Mouse (Mus musculus): ENCODE results near the gene Gca.

Gene Gca

DNA sequence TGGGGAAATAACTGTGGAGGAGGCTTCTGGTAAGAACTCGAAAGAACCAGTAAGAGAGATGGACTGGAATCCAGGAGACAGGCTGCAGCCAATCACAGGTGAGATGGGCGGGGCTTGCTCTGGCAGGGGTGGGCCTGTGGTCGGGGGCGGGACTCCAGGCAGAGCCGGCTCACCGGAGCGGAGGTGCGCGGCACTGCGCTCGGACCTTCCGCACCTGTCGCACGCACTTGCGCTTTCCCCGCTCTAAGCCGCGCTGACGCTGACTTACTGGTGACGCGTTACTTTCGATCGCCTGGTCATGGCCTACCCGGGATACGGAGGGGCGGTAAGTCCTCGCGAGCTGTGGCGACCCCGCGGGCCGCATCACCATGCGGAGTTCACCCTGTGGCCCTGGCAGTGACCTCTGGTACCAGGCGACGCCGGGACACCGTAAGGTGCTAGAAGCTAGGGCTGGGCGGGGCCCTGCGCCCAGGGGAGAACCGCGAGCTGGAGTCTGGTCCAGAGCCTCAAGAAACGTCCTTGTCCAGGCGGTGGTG, at the start of gene Gca:
Gene Gca (plus strand): TSS at position 151 of the 536 bp plus-strand sequence.
- WGBS = 1% methylated on average over 43 of the region's 43 CpGs

DNA sequence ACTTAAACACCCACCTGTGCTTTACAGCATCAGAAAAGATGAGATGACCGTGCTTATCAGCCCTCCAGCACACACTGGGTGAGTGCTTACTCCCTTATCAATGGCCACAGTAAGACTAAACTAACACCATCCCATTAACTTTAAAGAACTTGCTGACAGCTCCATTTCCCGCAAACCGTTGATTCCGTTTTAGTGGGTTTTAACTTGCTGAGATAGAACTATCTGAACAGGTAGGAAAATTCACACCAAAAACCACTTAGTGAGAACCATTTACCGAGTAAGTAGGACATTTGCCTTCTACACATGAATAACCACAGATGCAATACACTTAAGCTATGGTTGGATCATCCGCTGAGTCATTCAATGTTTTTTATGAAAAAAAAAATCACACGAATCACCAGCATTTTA, 45.1 kb upstream of the Gca start:
- 80% methylated on average over 7 of the region's 7 CpGs for WGBS

DNA sequence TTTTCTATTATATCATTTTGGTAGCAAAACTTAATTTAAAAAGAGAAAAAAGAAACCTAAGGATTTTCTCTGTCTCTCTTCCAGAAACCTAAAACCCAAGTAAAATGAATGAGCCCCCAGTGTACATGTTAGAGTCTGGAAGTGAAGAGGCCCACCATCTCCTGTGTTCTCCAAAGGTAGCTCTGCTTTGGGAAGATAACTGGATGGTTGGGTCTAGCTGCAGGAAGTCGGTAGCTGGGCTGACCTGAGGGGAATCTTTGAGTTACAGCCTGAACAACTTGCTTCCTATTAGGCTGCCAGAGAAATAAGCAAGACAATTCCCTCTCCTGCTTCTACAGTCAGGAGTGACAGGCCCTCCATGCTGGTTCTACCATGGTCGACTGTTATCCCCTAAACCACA, 44.4 kb upstream of the Gca start:
- WGBS = 62% methylated on average over 2 of the region's 2 CpGs

DNA sequence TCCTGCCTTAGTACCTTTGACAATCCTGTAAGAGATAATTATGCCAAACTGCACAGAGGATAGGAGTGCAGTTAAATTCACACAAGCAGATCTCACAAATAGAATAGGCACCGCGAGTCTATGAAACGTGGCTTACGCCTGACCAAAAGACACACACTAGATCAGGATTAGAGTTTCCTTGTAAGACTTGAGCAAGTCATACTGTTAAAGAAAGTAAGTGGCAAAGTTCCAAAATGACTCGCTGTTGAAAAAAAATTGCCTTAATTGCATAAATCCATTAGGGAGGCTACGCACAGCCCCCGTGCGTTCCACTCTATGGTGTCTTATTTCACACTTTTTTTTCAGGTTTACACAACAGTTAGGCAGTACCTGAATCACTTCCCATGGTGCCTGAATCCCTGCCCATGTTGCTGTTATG, 41.1 kb upstream of the Gca start:
- 36% methylated on average over 8 of the region's 8 CpGs for WGBS

DNA sequence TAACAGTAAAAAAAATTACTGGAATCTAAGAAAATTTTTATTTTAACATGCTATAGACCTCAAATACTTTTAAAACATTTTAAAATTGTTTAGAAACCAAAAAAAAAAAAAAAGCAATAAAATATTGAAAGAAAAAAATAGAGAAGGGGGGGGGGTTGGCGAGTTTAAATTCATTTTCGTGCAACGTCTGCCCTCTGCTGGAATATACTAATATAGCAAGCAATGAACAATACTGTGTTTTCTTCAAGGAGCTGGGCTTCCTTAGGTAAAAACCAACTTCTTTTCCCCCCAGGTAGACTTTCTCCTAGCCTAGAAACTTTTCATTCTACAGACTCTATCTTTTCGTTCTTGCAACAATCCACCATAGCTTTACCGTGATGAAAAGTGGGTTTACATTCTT, 36.4 kb upstream of the Gca start:
- 4% methylated on average over 5 of the region's 5 CpGs for WGBS

DNA sequence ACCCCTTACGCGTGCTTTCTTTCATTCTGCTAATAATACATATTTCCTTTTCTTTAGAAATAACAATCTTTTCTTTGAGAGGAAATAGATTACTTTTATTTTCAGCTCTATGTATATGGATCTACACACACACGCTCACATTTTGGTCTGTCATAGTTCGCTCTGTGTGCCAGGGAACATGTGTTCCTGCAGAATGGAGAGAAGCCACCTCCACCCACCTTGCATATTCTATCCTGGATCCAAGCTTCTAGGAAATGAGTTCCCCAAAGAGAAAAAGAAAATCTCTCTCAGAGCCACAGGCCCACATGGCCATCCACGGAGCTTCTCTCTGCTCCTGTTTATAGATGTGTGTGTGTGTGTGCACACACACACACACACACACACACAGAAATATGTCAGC, 35.7 kb upstream of the Gca start:
- 51% methylated on average over 5 of the region's 5 CpGs for WGBS

DNA sequence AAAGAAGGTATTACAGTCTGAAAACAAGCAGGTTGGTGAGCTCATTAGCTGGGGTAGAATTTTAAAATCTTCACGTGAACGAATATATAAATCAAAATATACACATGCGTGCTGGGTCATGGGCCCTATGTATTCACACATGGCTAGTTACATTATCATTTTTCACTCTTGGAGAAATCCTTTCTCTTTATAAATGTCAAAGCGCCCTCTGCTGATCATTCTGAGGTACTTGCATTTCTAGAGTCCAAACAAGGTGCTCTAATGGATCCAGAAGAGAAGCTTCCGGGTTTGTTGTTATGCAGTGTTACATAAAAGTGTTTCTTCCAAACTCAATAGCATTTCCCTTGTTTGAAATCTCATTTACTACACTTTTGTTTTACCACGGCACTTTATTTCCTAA, 33.6 kb upstream of the Gca start:
- 10% methylated on average over 6 of the region's 6 CpGs for WGBS

DNA sequence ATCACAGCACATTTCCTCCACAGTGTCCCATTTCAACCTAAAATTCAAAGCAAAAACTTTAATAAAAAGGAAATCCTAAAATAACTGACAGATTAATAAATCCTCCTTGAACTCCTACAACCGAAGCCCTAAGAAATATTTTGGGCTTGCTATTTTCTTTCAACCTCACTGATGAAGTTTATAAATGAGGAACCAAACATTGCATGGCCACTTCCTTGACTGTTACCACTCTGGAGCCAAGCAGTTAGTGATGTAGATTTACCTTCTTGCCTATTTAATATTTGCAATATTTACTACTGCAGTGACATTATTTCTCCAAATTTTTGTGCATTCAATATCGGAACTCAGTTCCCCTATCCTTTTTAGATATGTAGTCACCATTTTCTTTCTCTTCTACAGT, 24.2 kb upstream of the Gca start:
- 85% methylated on average over 2 of the region's 2 CpGs for WGBS

DNA sequence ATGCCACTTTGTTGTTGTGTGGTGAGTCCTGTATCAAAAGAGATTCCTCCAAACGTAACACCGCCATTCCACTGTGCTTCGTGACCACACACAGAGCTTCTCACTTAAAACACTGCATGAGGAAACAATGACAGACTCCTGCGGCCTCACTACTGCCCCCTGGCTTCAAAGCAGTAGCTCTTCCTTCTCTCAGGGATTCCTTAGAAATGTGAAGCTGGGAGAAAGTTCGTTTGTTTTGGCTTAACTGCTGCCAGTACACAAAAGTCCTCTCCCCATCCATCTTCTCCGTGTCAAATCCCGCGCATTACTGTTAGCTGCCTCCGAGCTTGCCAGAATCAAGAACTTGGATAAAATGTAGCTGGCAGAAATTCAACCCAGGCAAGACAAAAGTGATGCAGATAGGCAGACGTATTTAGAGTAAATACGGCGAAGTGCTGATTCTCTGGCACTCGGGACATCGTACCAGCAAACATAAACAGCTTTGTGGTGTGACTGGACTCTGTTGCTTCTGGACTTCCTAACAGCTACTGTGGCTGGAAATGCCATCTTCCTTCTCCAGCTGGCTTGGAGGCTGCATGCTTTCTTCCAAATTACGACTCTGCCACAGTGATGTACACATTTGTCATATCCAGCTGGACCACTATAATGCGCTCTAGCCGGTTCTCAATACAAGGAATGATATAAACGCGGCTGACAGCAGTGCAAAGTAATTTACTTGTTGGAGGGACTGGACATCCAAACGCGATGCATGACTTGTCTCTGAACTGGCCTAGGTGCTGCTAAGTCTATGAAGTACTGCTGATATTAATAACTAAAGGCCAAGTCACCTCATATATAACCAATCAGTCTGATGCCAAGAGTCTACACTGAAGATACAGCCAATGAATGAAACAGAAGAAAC, 20.4 kb upstream of the Gca start:
- WGBS = 20% methylated on average over 21 of the region's 21 CpGs

DNA sequence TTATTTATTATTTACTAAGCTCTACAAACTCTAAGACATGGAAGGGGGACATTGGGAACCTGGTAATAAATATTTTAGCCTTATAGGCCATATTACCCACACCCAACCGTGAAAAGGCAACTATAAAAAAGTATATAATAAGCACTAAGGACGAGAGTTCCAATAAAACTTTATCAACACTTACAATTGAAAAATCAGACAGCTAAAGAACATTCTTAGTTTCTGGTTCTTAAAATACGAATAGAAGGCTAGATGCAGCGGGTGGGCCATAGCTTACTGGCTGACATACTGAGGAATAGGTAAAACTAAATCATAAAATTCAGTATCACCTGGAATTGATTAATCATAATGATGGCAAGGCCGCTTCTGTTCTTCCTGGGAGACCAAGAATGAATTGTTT, 19.2 kb upstream of the Gca start:
- WGBS = 94% methylated on average over 5 of the region's 5 CpGs

DNA sequence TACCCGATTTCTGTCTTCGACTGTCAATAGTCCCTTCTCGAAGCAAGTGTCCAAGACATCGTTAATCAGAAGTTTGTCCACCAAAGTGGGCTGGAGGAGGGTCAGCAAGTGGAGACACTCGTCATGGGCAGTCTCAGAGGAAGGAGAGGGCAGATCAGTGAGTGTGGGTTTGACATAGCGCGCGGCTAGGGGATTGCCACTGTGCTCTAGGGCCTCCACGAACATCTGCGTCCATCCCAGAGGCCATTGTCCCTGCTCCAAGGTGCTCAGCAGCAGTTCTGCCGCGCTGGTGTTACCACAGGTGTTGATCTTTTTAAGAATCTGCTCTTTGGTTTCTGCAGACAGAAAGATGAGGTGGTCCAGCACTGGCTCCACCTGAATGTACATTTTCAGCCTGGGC, 18.6 kb upstream of the Gca start:
- 59% methylated on average over 12 of the region's 12 CpGs for WGBS

DNA sequence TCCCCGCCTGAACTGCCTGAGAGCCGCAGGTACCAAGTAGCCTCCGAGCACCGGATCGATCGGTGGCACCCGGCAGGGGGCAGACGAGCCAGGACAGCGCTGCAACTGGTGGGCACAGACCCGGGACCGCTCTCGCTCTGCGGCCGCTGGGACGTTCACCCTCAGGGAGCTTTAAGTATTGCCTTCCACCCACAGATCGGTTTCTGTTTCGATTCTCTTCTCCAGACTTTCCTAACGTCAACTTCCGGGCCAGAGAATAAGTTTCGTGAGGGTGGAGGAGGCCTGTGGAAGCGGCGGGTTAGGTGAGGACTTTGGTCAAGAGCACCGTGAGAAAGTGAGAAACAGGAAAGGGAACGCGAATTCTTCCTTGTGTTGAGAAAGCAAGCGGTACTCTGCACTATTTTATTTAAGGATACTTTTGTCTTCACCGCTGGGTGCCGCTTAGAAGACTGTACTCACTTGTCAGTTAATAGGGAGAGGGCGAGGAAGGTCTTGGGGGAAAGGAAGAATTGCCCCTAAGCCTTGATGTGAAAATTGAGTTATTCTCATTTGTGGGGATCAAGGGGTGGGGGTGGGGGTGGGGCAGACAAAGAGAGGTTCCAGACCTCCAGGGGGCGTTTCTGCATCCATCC, 18.0 kb upstream of the Gca start, which contains the start of gene Ifih1:
Gene Ifih1 (minus strand): TSS at position 242 of the 632 bp plus-strand sequence.
- WGBS = 2% methylated on average over 30 of the region's 30 CpGs

DNA sequence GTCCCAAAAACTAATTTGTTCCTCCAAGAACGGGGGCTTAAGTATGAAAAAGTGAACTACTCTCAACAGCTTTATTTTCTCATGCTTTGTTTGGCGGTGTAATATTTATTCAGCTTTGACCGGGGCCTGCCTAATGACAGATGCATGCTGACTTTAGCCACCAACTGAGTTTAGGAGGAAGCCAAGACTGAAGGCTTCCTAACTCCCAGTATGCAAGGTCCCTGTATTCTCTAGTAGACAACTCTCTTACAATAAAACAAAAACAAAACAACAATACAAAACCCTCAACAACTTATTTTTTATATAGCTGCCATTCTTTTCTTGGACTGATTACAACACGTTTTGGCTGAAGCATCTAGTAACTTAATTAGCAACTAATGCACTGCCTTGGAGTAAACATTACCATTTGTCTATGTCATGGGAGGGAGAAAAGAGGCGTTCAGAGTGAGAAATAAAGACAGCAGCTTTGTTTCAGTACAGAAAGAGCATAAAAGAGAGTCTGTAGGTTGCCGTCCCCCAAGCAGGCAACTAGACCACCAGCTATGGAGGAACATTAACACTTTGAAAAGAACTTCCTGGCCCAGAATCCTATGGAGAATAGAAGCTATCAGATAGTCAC, 17.3 kb upstream of the Gca start:
- WGBS = 39% methylated on average over 6 of the region's 6 CpGs

DNA sequence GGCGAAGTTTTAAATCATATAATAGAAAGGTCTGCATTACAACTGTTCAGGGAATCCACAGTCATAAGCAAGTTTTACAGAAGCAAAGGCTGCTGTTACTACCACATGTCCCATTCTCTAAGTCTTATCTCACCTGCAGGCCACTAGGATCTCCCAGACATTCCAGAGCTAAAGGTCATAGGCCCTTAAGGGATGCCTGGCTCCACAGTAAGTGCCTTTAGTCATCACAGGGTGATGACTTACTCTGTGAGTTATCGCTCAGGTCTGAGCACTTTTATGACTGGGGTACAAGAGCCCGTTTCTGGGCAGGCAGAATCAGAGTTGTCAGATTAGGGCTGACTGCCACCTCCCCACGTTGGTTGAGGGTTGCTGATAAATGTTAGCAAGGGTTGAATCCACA, 12.2 kb upstream of the Gca start:
- 88% methylated on average over 4 of the region's 4 CpGs for WGBS

DNA sequence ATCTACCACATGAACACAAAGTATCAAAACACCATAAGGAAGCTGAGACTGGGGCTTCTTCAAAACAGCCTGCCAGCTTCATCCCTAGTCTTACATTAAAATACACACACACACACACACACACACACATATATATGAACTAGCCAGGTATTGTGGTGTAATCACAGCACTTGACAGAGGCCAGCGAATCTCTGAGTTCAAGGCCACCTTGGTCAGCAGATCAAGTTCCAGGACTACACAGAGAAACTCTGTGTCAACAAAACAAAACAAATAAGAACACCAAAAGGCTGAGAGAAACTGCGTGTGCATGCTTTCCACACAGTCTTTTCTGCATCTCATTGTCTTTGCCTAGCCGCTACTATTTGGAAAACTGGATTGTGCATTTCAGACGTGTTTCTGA, 11.6 kb upstream of the Gca start:
- WGBS = 90% methylated on average over 4 of the region's 4 CpGs

DNA sequence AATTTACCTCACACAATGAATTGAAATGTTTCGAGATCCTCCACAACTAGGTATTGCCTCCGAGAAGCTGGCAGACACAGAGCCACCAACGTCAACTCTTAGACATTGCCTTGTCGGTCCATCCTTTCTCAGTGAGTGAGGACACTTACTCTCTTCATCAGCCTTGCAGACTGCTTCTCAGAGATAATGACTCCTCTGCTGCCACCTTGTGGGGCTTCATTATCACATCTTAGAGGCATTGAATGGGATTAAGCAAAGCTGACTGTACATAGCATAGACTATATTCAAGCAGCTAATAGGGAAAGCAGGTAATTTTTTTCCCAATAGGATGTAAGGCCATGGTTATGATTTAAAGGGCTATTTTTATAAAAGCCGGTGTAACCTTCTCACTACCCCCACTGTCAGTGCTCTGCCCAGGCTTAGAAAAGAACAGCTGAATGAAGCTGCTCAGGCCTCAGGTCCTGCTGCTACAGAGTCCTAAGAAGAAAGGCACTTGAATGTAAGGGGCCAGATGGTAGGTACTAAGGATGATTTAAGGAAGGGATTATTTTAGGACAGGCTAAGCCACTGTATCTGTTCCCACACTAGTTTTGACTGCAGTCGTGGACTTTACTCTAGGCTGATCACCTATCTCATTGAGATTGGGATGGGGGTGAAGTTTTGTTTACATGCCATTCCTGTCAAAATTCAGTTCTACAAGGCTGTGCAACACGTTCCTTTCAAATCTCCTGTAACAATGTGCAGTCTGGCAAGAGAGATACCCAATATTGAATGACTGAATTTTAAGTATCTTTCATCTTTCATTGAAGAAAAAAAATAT, 9.4 kb upstream of the Gca start:
- 42% methylated on average over 7 of the region's 7 CpGs for WGBS

DNA sequence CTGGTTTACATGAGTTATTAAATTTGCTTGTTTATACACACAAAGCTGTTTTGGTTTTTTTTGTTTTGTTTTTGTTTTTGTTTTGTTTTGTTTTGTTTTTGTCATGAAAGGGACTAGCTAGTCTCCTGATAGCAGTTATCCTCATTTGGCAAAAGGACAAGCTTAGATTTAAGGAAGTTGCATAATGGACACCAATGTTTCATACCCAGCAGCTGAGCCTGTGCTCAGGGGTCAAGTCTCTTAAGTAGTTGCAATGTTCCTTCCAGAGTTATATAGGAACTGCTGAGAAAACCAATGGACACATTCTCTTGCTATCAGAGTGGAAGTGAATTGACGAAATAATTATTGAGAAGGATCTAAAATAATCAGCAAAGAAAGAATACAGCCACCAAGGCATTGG, 8.0 kb upstream of the Gca start:
- WGBS = 92% methylated on average over 1 of the region's 1 CpGs

DNA sequence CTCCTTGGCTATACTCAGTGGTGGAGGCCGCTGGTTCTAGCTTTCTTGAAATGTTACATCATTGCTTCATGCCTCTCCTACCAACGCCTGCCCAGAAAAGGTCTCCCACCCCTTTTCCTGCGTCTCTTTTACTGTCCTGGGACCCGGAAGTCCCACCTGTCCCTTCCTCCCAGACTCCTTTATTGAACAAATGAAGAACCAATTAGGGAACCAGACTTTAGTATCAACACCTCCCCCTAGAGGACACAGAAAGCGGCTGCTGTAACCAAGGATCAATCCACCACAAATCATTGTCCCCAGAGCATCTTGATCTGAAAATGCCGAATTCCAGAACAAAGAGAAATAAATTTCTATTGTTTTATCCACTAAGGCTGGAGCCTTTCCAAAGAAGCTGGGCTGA, 3.5 kb upstream of the Gca start:
- 64% methylated on average over 6 of the region's 6 CpGs for WGBS

DNA sequence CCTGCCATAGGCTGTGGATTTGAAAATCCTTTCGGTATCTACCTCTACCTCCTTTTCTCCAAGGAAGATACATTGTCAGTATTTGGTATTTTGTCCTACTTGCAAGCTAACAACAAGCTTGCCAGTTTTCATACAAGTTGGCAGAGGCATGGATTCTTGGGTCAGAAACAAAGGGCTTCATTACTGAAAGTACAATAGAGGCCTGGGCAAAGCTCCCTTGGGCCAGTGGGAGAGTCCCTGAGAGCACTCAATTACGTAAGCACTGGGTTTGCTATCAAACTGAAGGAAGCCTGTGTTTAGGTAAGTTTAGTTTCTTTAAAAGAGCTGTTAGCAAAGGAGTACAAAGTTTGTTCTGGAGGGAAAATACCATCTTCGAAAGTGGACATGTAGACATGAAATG, 1.5 kb upstream of the Gca start:
- 68% methylated on average over 3 of the region's 3 CpGs for WGBS

DNA sequence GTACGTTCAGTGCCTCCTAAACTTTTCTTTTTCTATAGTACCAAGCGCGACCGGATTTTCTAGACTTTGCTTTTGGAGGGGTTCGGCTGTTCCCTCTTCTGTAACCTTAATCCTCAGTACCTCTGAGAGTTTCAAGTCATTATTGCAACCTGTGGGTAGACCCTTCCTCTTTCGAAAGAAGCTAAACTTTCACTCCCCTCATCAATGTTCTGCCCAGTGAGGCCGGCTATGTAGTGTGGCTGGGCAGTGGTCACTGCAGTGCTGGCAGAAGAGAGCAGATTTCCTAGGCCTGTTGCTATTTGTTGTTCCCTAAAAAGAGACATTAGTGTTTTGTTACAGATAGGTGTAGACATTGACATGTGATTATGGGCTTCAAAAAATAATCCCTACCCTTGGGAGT, 754 bp downstream of the Gca start:
- WGBS = 51% methylated on average over 7 of the region's 7 CpGs

DNA sequence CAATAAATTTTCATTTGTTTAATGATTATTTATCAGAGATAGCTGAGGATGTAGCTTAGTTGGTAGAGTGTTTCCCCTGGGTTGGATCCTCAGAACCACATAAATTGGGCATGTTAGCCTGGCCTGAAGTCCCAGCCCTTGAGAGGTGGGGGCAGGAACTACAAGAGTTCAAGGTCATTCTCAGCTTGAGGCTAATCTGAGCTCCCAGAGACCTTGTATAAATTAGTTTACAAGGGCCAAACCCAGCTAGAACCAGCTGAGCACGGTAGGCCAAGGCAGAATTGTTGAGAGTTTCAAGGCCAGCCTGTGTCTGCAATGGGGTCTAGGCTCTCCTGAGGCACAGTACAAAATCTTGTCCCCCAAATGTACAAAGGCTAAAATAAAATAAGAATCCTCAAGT, 1.5 kb downstream of the Gca start:
- 80% methylated on average over 1 of the region's 1 CpGs for WGBS

DNA sequence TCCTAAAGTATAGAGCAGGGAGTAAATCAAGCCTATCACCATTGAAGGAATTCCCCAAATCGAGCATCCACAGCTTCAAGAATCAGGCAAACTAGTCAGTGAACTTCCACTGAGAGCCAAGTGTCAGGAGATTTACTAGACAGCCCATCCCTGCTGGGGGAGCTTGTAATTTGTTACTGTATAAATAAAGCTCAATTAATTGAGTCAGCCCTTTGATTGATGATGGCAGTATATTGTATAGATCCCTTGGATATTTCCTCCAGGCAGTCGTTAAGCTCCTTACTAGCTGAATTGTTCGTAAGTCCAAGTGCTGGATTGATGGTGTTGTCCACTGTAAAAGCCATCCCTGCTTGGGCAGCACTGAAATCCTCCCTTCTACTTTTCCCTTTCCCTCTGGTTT, 5.8 kb downstream of the Gca start:
- WGBS = 87% methylated on average over 3 of the region's 3 CpGs

Measured in cerebral cortex, adult 2 months (tissue).